Mouse (Mus musculus): ENCODE results near the gene Sh3pxd2a. TPM values are rescaled to one million over a fixed set of nuclear protein-coding genes. Genes with fewer than 3 reads are reported as not detected.
A peak's percentile ranks its signal among the peaks of the same experiment; 100 is the strongest.

Gene Sh3pxd2a
- polyA plus RNA-seq, 1 experiment from 2014 or later, result 2.1 TPM

GRCm38 (mm10) chr19:47212401-47212800 is 251.8 kb downstream of the Sh3pxd2a start:
- H3K9ac ChIP-seq (replicated peaks; ENCODE audit: low read depth, low read length), result 0 out of 2 replicates have a peak overlapping the region, but pooled peaks have one; percentile 7
- ATAC-seq (ENCODE audit: low read depth), result no peak
- H3K27me3 ChIP-seq (ENCODE audit: control insufficient read depth, insufficient read depth, low read length), result no peaks in the 10 kb centered on the region
- no peaks in the 10 kb centered on the region for H3K36me3 ChIP-seq (ENCODE audit: control insufficient read depth, insufficient read depth, low read length)
- no peak overlapping the region for H3K4me2 ChIP-seq (ENCODE audit: low read depth, low read length)
- no peak overlapping the region for H3K4me3 ChIP-seq (ENCODE audit: low read depth, low read length)
- H3K4me1 ChIP-seq (ENCODE audit: control insufficient read depth, insufficient read depth, low read length), result peaks cover 7% of the 10 kb centered on the region
- WGBS, result 56% methylated on average over 7 of the region's 7 CpGs
- peak overlapping the region; percentile 69 for H3K27ac ChIP-seq (ENCODE audit: low read depth, low read length)
- H3K9me3 ChIP-seq (ENCODE audit: control insufficient read depth, low read length), result no peaks in the 10 kb centered on the region

GRCm38 (mm10) chr19:47211609-47212312 is 252.4 kb downstream of the Sh3pxd2a start:
- peak; percentile 83 for ATAC-seq (ENCODE audit: low read depth)
- WGBS, result 51% methylated on average over 10 of the region's 10 CpGs
- Histone ChIP-seq H3K4me3 (ENCODE audit: low read depth, low read length) (no peak overlapping the region), H3K4me1 (ENCODE audit: control insufficient read depth, insufficient read depth, low read length) (peaks cover 7% of the 10 kb centered on the region), H3K27ac (ENCODE audit: low read depth, low read length) (peak overlapping the region; percentile 69), H3K36me3 (ENCODE audit: control insufficient read depth, insufficient read depth, low read length) (no peaks in the 10 kb centered on the region), H3K9me3 (ENCODE audit: control insufficient read depth, low read length) (no peaks in the 10 kb centered on the region), H3K4me2 (ENCODE audit: low read depth, low read length) (no peak overlapping the region), H3K27me3 (ENCODE audit: control insufficient read depth, insufficient read depth, low read length) (no peaks in the 10 kb centered on the region), H3K9ac (replicated peaks; ENCODE audit: low read depth, low read length) (0 out of 2 replicates have a peak overlapping the region, but pooled peaks have one; percentile 7)

GRCm38 (mm10) chr19:47210432-47210831 is 253.8 kb downstream of the Sh3pxd2a start:
- Histone ChIP-seq H3K4me2 (ENCODE audit: low read depth, low read length) (no peak overlapping the region), H3K27ac (ENCODE audit: low read depth, low read length) (no peak overlapping the region), H3K4me3 (ENCODE audit: low read depth, low read length) (no peak overlapping the region), H3K36me3 (ENCODE audit: control insufficient read depth, insufficient read depth, low read length) (no peaks in the 10 kb centered on the region), H3K27me3 (ENCODE audit: control insufficient read depth, insufficient read depth, low read length) (no peaks in the 10 kb centered on the region), H3K9ac (replicated peaks; ENCODE audit: low read depth, low read length) (no peak overlapping the region), H3K9me3 (ENCODE audit: control insufficient read depth, low read length) (no peaks in the 10 kb centered on the region), H3K4me1 (ENCODE audit: control insufficient read depth, insufficient read depth, low read length) (peaks cover 7% of the 10 kb centered on the region)
- WGBS, result 90% methylated on average over 4 of the region's 4 CpGs
- no peak for ATAC-seq (ENCODE audit: low read depth)

Small RNAs within 50 kb of the gene (microRNA-seq; reads per million reads assigned to microRNA genes)
- not detected for gene Mir6995

Other genes starting within 250 kb of the Sh3pxd2a start
- 26.0 and 30.7 TPM in 2 replicates for gene Stn1, start 73.1 kb upstream of the Sh3pxd2a start, polyA plus RNA-seq (2014; fragmentation: Nextera tagmentation; extraction: Ambion mirVana)
- gene Slk, start 115.3 kb upstream of the Sh3pxd2a start, polyA plus RNA-seq (2014; fragmentation: Nextera tagmentation; extraction: Ambion mirVana), result 12.0 and 12.5 TPM in 2 replicates
- gene Col17a1, start 227.7 kb upstream of the Sh3pxd2a start, polyA plus RNA-seq (2014; fragmentation: Nextera tagmentation; extraction: Ambion mirVana), result 0.37 TPM in 2 replicates

All from neural tube, embryonic 14.5 days (tissue).